Mouse (Mus musculus) olfactory bulb, adult 2 months (tissue): Measurements from ENCODE around the gene Atraid. TPM values are rescaled to one million over a fixed set of nuclear protein-coding genes. Genes with fewer than 3 reads are reported as not detected.
"Not testable (repeated sequence)": the region's sequence is repeated elsewhere in the genome, so short reads cannot be mapped to it uniquely, and the experiment has no call there.

Experiments used
- H3K27ac ChIP-seq: fragments of 200-500 bp; 2 replicates; pipeline ENCODE4 v1.5.1; 2012; ENCODE audit warnings: low read depth, low read length; ENCODE audit not compliant: insufficient read depth
- H3K4me1 ChIP-seq: fragments of 200-500 bp; 2 replicates; pipeline ENCODE4 v1.6.1; 2012; ENCODE audit warnings: low read length; ENCODE audit not compliant: control insufficient read depth, insufficient read depth
- H3K4me3 ChIP-seq: fragments of 200-500 bp; 2 replicates; pipeline ENCODE4 v1.5.1; 2012; ENCODE audit warnings: mild to moderate bottlenecking, low read depth, low read length, moderate library complexity; ENCODE audit not compliant: insufficient read depth
- CTCF ChIP-seq: fragments of 200-500 bp; IDR thresholded peaks from 2 replicates; pipeline ENCODE4 v1.5.1; 2012; ENCODE audit warnings: low read depth, mild to moderate bottlenecking, low read length, moderate library complexity; ENCODE audit not compliant: insufficient read depth
- POLR2A ChIP-seq: fragments of 200-500 bp; IDR thresholded peaks from 2 replicates; pipeline ENCODE4 v1.6.1; 2012; ENCODE audit warnings: mild to moderate bottlenecking, low read depth, low read length, moderate library complexity; ENCODE audit not compliant: insufficient read depth
- WGBS: fragments of 180-500 bp; shearing (Covaris S2); methylation state at CpG from one replicate; pipeline ENCODE4 v1.1.7; 2018; 5-methylcytosine and 5-hydroxymethylcytosine counted together
- polyA plus RNA-seq: library from polyadenylated mRNA; stranded (reverse); fragments of >200 nt; gene quantifications from 2 replicates; pipeline ENCODE4 v1.2.4, GENCODE M21; 2012; ENCODE audit warnings: low replicate concordance; ENCODE audit not compliant: missing spikeins, insufficient read depth, insufficient read length

The Atraid gene
- not detected in 2 replicates for polyA plus RNA-seq

- TF ChIP-seq POLR2A (peak; percentile 95), CTCF (no peak)
- WGBS = under 1% methylated on average over 73 of the region's 73 CpGs
- Histone ChIP-seq H3K4me3 (peak within 1 kb of the TSS; percentile 89), H3K27ac (peak within 1 kb of the TSS; percentile 98), H3K4me1 (no peaks in the 10 kb centered on the region)
These were observed at the start of gene Atraid for GRCm38 (mm10) chr5:31047848-31048762. Gene Atraid, plus strand, starts transcription at chr5:31048312.

- TF ChIP-seq CTCF = no peak
- TF ChIP-seq POLR2A = no peak
- H3K4me3 ChIP-seq = no peak overlapping the region
- H3K27ac ChIP-seq = no peak overlapping the region
- H3K4me1 ChIP-seq = no peaks in the 10 kb centered on the region
- WGBS = 80% methylated on average over 5 of the region's 5 CpGs
These were observed 48.8 kb upstream of the Atraid start for GRCm38 (mm10) chr5:30999324-30999723.

GRCm38 (mm10) chr5:31000122-31000521 lies 48.0 kb upstream of the Atraid start:
- Histone ChIP-seq H3K4me3 (no peak overlapping the region), H3K4me1 (no peaks in the 10 kb centered on the region), H3K27ac (no peak overlapping the region)
- 76% methylated on average over 7 of the region's 7 CpGs for WGBS
- no peak for TF ChIP-seq POLR2A

GRCm38 (mm10) chr5:31000993-31001392 lies 47.1 kb upstream of the Atraid start:
- 89% methylated on average over 2 of the region's 2 CpGs for WGBS
- Histone ChIP-seq H3K4me3 (no peak overlapping the region), H3K27ac (no peak overlapping the region), H3K4me1 (no peaks in the 10 kb centered on the region)
- TF ChIP-seq POLR2A (no peak), CTCF (no peak)

GRCm38 (mm10) chr5:31001560-31001959 lies 46.6 kb upstream of the Atraid start:
- Histone ChIP-seq H3K27ac (no peak overlapping the region), H3K4me3 (no peak overlapping the region), H3K4me1 (no peaks in the 10 kb centered on the region)
- no peak for TF ChIP-seq POLR2A
- no peak for TF ChIP-seq CTCF
- WGBS = 84% methylated on average over 4 of the region's 4 CpGs

GRCm38 (mm10) chr5:31004184-31004583 lies 43.9 kb upstream of the Atraid start:
- Histone ChIP-seq H3K27ac (no peak overlapping the region), H3K4me1 (no peaks in the 10 kb centered on the region), H3K4me3 (no peak overlapping the region)
- WGBS = 3% methylated on average over 5 of the region's 5 CpGs
- TF ChIP-seq CTCF (peak; percentile 56), POLR2A (no peak)

- Histone ChIP-seq H3K4me3 (no peak overlapping the region), H3K4me1 (no peaks in the 10 kb centered on the region), H3K27ac (no peak overlapping the region)
- no peak for TF ChIP-seq POLR2A
- no peak for TF ChIP-seq CTCF
- 71% methylated on average over 3 of the region's 3 CpGs for whole genome bisulfite sequencing
These were observed 35.4 kb upstream of the Atraid start for GRCm38 (mm10) chr5:31012737-31013136.

- Histone ChIP-seq H3K4me3 (no peak overlapping the region), H3K27ac (no peak overlapping the region), H3K4me1 (no peaks in the 10 kb centered on the region)
- WGBS = 87% methylated on average over 2 of the region's 2 CpGs
- TF ChIP-seq POLR2A = no peak
- no peak for TF ChIP-seq CTCF
These were observed 32.2 kb upstream of the Atraid start for GRCm38 (mm10) chr5:31015913-31016312.

- WGBS = 83% methylated on average over 5 of the region's 5 CpGs
- not testable (repeated sequence) for H3K4me3 ChIP-seq, H3K4me1 ChIP-seq, H3K27ac ChIP-seq
These were observed 26.3 kb upstream of the Atraid start for GRCm38 (mm10) chr5:31021790-31022189.
